Mouse (Mus musculus) G1E (cell line): ENCODE measurements around the gene Nt5c3. TPM values are rescaled to one million over a fixed set of nuclear protein-coding genes. Genes with fewer than 3 reads are reported as not detected.
A peak's percentile ranks its signal among the peaks of the same experiment; 100 is the strongest.

ENCODE experiments used
- ATAC-seq: 2 replicates; pipeline ENCODE4 v1.8.0; 2016; ENCODE audit warnings: mild to moderate bottlenecking; ENCODE audit not compliant: insufficient number of reproducible peaks, poor library complexity, low FRiP score, severe bottlenecking; ENCODE audit errors: extremely low read depth
- DNase-seq: peaks from one replicate; pipeline ENCODE4 v3.0.0; 2012; ENCODE audit warnings: low spot score
- H3K27me3 ChIP-seq: 2 replicates; pipeline ENCODE4 v1.6.1; 2012; ENCODE audit warnings: mild to moderate bottlenecking, low read length, inconsistent platforms; ENCODE audit not compliant: insufficient read depth
- H3K36me3 ChIP-seq: replicated peaks from 2 replicates; pipeline ENCODE3; 2012; ENCODE audit warnings: mild to moderate bottlenecking, inconsistent platforms
- H3K4me1 ChIP-seq: 2 replicates; pipeline ENCODE4 v1.6.1; 2012; ENCODE audit warnings: low read depth, low read length, inconsistent platforms, mixed read lengths; ENCODE audit not compliant: insufficient read depth
- H3K4me3 ChIP-seq: 2 replicates; pipeline ENCODE4 v1.5.1; 2012; ENCODE audit warnings: low read depth, mild to moderate bottlenecking, inconsistent platforms, low read length, moderate library complexity, mixed read lengths
- H3K9me3 ChIP-seq: replicated peaks from 2 replicates; pipeline ENCODE4 v1.6.1; 2012; ENCODE audit warnings: inconsistent platforms
- CTCF ChIP-seq: IDR thresholded peaks from 2 replicates; pipeline ENCODE4 v1.5.1; 2012; ENCODE audit warnings: low read depth, low read length, inconsistent platforms, mixed read lengths
- GATA1 ChIP-seq: IDR thresholded peaks from 2 replicates; pipeline ENCODE4 v1.6.1; 2012; ENCODE audit warnings: borderline replicate concordance, low read length, inconsistent platforms, mixed read lengths
- GATA2 ChIP-seq: IDR thresholded peaks from 2 replicates; pipeline ENCODE4 v1.6.1; 2012; ENCODE audit warnings: low read depth, low read length, inconsistent platforms, borderline replicate concordance
- POLR2AphosphoS5 ChIP-seq: IDR thresholded peaks from 2 replicates; pipeline ENCODE4 v1.6.1; 2012; ENCODE audit warnings: low read depth, low read length, inconsistent platforms; ENCODE audit not compliant: insufficient replicate concordance
- TAL1 ChIP-seq: conservative IDR thresholded peaks from 2 replicates; pipeline ENCODE4 v1.6.1; 2012; ENCODE audit warnings: low read depth, low read length, inconsistent platforms, mixed read lengths
- polyA plus RNA-seq: library from polyadenylated mRNA; stranded (reverse); fragments of >175 nt; gene quantifications from 2 replicates; pipeline ENCODE4 v1.2.3, GENCODE M21; 2012
- total RNA-seq, 2 experiments: library from RNA; stranded (forward) in 1 of 2; stranded (reverse) in 1 of 2; fragments of 200-1000 nt in 1 of 2; fragments of >200 nt in 1 of 2; fragmentation: Nextera tagmentation in 1 of 2; gene quantifications; 2 replicates each; pipeline ENCODE4 v1.2.3; 2014 to 2017

Nt5c3 gene
- total and polyA plus RNA-seq, 3 experiments = 122 to 317 (median 280) TPM

DNA sequence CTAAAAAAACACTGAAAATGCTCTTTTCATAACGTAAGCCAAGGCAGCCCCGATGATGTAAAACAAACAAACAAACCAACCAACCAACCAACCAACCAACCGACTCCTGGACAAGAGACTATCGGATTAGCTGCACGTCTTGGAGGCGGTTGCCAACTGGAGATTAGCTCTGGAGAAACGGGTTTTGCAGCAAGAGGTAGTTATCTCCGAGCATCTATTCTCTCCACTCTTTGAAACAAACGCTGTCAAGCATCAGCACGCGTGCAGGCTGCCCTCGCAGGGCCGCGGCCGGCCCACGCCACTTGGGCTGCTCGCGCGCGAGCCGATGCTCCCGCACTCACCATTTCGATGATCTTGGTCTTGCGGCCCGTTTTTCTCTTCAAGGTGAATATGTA lies 404 bp downstream of the Nt5c3 start:
- Histone ChIP-seq H3K27me3 (no peaks in the 10 kb centered on the region), H3K4me1 (peaks cover 38% of the 10 kb centered on the region), H3K36me3 (peaks cover 8% of the 10 kb centered on the region), H3K9me3 (no peaks in the 10 kb centered on the region), H3K4me3 (peak overlapping the region; percentile 98)
- TF ChIP-seq POLR2AphosphoS5 = no peak
- TF ChIP-seq GATA1 = no peak
- TF ChIP-seq TAL1 = no peak
- TF ChIP-seq CTCF = no peak
- TF ChIP-seq GATA2 = no peak
- DNase-seq (no peak), ATAC-seq (no peak)

DNA sequence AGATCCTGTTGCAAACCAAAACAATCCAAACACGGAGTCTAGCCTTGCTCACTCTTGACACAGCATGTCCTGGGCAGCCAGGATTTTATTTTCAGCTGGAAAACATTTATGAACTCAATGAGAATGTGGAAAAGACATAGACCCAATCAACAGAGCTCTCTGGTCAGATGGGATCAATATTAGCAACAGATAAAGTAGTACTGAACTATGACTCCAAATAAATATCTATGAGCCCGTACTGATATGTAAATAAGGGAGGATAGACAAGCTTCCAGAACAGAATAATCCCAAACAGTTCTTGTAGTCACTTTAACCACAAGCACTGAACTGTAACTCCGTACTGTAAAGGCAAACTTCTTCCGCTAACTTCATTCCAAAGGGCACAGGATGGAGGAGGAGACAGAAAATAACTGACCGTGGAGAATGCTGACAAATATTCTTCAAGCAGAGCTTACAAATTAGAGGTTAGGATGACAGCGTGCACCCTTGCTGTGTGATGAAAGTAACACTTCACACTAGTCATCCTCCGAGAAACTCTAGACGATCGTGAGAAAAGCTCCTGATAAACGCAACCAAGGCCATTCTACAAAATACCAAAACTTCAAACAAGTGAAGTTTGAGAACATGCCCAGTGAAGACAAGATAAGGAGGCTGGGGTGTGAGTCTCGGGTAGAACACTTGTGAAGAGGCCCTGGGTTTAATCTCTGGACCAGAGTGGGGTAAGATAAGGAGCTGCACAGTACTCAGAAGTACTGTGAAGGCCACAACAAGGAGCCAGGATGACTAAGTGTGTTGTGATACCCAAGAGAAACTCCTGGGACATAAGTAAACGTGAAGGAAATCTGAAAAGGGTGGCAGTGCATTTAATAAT lies 3.3 kb downstream of the Nt5c3 start:
- no peak for DNase-seq
- Histone ChIP-seq H3K27me3 (no peaks in the 10 kb centered on the region), H3K4me3 (peak overlapping the region; percentile 98), H3K36me3 (peaks cover 26% of the 10 kb centered on the region), H3K4me1 (peaks cover 65% of the 10 kb centered on the region), H3K9me3 (peaks cover 2% of the 10 kb centered on the region; the same call in 1 of the 2 replicates)
- TF ChIP-seq GATA1 (no peak), TAL1 (peak; percentile 70), CTCF (no peak), GATA2 (no peak), POLR2AphosphoS5 (no peak)
- peak; percentile 55 for ATAC-seq

DNA sequence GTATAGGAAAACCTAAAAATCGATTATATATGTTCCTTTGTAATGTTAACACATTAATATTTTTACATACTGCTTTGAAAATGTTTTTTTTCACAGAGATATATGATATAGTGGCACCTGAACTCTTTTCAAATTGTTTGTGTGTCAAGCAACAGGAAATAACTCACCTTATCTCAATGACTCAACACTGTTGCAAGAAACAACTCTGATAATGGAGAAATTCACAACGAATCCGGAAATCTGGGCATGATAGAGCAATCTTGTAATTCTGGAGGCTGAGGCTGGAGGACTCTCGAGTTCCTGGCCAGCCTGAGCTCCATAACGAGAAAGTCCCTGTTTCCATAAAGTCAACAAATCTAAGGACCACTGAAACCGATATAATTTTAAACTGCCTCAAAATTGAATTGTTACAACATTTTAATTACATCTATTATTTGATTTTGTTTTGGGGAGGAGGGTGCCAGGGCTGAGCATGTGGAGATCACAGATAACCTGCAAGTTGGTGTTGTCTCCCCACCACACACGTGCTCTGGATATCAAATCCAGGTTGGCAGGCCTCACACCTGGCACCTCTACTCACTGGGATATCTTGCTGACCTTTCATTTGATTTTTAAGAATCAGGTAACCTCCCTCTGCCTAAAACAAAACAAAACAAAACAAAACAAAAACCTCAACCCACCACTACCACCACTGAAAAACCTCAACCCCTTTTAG lies 4.2 kb downstream of the Nt5c3 start:
- no peaks in the 10 kb centered on the region for H3K27me3 ChIP-seq
- DNase-seq = no peak
- peaks cover 33% of the 10 kb centered on the region for H3K36me3 ChIP-seq
- H3K4me3 ChIP-seq = peak overlapping the region; percentile 98
- no peak for ATAC-seq
- no peak for TF ChIP-seq CTCF
- TF ChIP-seq TAL1 = peak; percentile 71
- TF ChIP-seq POLR2AphosphoS5 = no peak
- TF ChIP-seq GATA2 = no peak
- peaks cover 70% of the 10 kb centered on the region for H3K4me1 ChIP-seq
- H3K9me3 ChIP-seq = peaks cover 10% of the 10 kb centered on the region

DNA sequence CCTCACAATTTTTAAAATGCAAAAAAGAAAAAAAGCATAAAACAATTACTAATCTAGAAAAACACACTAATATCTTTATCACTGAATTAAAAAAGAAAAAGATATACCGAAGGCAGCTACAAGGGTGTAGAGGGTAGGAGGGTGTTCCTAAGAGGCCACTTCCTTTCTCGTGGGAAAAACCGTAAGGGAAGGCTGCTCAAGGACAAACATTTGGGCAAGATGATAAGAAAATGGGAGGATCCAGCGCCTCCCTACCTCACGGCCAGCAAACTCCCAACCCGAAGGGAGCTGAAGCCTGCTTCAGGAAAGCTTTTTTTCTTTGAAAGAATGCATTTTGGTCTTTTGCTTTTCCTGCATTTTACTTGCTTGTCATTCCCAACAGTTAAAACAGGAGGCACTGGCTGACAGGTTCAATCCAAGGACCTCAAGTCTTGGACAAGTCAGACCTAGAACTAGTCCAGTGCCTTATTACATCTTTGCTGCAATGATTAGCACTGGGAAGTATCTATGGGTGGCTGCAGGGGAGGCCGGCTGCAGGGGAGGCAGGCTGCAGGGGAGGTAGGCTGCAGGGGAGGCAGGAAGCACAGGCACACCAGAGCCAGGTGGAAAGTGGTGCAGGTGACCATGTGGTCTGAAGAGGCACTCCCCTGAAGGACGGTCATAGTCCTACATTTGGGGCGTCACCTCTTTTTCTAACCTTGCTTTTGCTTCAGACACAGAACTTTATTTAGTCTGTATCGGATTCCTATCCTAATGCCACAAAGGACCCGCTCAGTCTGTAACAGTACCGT lies 6.0 kb downstream of the Nt5c3 start:
- no peak for TF ChIP-seq POLR2AphosphoS5
- no peak for TF ChIP-seq GATA2
- peak; percentile 72 for TF ChIP-seq TAL1
- no peak for TF ChIP-seq CTCF
- Histone ChIP-seq H3K4me1 (peaks cover 75% of the 10 kb centered on the region), H3K9me3 (peaks cover 13% of the 10 kb centered on the region), H3K27me3 (no peaks in the 10 kb centered on the region), H3K4me3 (peak overlapping the region; percentile 71), H3K36me3 (peaks cover 36% of the 10 kb centered on the region)
- DNase-seq (peak; percentile 30), ATAC-seq (peak; percentile 40)

DNA sequence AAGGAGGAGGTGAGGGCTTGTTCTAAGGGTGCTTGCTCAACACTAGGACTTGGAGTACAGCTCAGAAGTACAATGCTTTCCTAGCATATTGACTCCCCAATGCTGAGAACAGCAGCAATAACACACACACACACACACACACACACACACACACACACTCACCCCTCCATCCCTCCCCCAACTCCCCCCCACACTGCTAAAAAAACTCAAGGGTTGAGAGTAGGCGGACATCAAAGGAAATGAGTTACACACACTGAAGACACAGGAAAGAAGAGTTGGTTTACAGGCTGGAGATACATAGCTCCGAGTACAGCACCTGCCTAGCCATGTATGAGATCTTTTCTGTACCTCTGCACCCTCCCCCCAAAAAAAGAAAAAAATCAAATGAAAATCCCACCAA lies 7.5 kb downstream of the Nt5c3 start:
- TF ChIP-seq POLR2AphosphoS5 = no peak
- no peak for TF ChIP-seq CTCF
- no peak for TF ChIP-seq TAL1
- TF ChIP-seq GATA1 = no peak
- no peak for TF ChIP-seq GATA2
- H3K9me3 ChIP-seq = peaks cover 13% of the 10 kb centered on the region
- H3K4me3 ChIP-seq = peak overlapping the region; percentile 59; the same call in 1 of the 2 replicates
- peaks cover 36% of the 10 kb centered on the region for H3K36me3 ChIP-seq
- peaks cover 81% of the 10 kb centered on the region for H3K4me1 ChIP-seq
- ATAC-seq (no peak), DNase-seq (no peak)
- no peaks in the 10 kb centered on the region for H3K27me3 ChIP-seq
